Mouse (Mus musculus) forebrain, embryonic 15.5 days (tissue): ENCODE results near the gene Tdrd9. TPM values are rescaled to one million over a fixed set of nuclear protein-coding genes. Genes with fewer than 3 reads are reported as not detected.

Experiments
- ATAC-seq: fragments of 200-750 bp; cut with Nextera tagmentation; replicated peaks from 2 replicates; pipeline ENCODE4 v1.8.0; 2017; ENCODE audit warnings: mild to moderate bottlenecking, moderate TSS enrichment, moderate library complexity
- H3K27ac ChIP-seq: fragments of 300-500 bp; sonication (generic); replicated peaks from 2 replicates; pipeline ENCODE4 v1.5.1; 2015; ENCODE audit warnings: mild to moderate bottlenecking, inconsistent platforms
- H3K27me3 ChIP-seq: fragments of 300-500 bp; sonication (generic); 2 replicates; pipeline ENCODE4 v1.6.1; 2015; ENCODE audit warnings: inconsistent platforms
- H3K36me3 ChIP-seq: fragments of 300-500 bp; sonication (generic); 2 replicates; pipeline ENCODE4 v1.6.1; 2015; ENCODE audit warnings: mild to moderate bottlenecking, inconsistent platforms
- H3K4me1 ChIP-seq: fragments of 300-500 bp; sonication (generic); 2 replicates; pipeline ENCODE4 v1.6.1; 2015; ENCODE audit warnings: inconsistent platforms
- H3K4me2 ChIP-seq: fragments of 300-500 bp; sonication (generic); replicated peaks from 2 replicates; pipeline ENCODE4 v1.6.1; 2015; ENCODE audit warnings: mild to moderate bottlenecking, inconsistent platforms
- H3K4me3 ChIP-seq: fragments of 300-500 bp; sonication (generic); 2 replicates; pipeline ENCODE4 v1.5.1; 2015; ENCODE audit warnings: mild to moderate bottlenecking, inconsistent platforms
- H3K9ac ChIP-seq: fragments of 300-500 bp; sonication (generic); replicated peaks from 2 replicates; pipeline ENCODE4 v1.6.1; 2015; ENCODE audit warnings: mild to moderate bottlenecking, inconsistent platforms
- H3K9me3 ChIP-seq: fragments of 300-500 bp; sonication (generic); 2 replicates; pipeline ENCODE4 v1.6.1; 2016; ENCODE audit warnings: inconsistent platforms
- WGBS: fragments of 180-500 bp; shearing (Covaris S2); methylation state at CpG from one replicate; pipeline ENCODE4 v1.1.7; 2015; ENCODE audit warnings: mixed read lengths; 5-methylcytosine and 5-hydroxymethylcytosine counted together
- polyA plus RNA-seq: library from polyadenylated mRNA; unstranded; fragments of >200 nt; fragmentation: Nextera tagmentation; extraction: Ambion mirVana; gene quantifications from 2 replicates; pipeline ENCODE4 v1.2.1, GENCODE M21; 2015

The Tdrd9 gene
- polyA plus RNA-seq, 1 experiment from 2014 or later: 0.34 TPM

- Histone ChIP-seq H3K9me3 (no peaks in the 10 kb centered on the region), H3K27ac (no peak overlapping the region), H3K4me1 (no peaks in the 10 kb centered on the region), H3K4me3 (no peak overlapping the region), H3K36me3 (no peaks in the 10 kb centered on the region), H3K4me2 (no peak overlapping the region), H3K27me3 (no peaks in the 10 kb centered on the region), H3K9ac (no peak overlapping the region)
- no peak for ATAC-seq
- 89% methylated on average over 10 of the region's 10 CpGs for WGBS
Observed at GRCm38 (mm10) chr12:112039169-112039568, 67.8 kb downstream of the Tdrd9 start.

GRCm38 (mm10) chr12:112042681-112043080 lies 71.3 kb downstream of the Tdrd9 start:
- Histone ChIP-seq H3K36me3 (no peaks in the 10 kb centered on the region), H3K27ac (no peak overlapping the region), H3K27me3 (no peaks in the 10 kb centered on the region), H3K9me3 (no peaks in the 10 kb centered on the region), H3K4me3 (no peak overlapping the region), H3K4me2 (no peak overlapping the region), H3K4me1 (no peaks in the 10 kb centered on the region), H3K9ac (no peak overlapping the region)
- no peak for ATAC-seq
- whole genome bisulfite sequencing: 90% methylated on average over 14 of the region's 14 CpGs

- WGBS: 8% methylated on average over 6 of the region's 6 CpGs
- Histone ChIP-seq H3K9me3 (no peaks in the 10 kb centered on the region), H3K9ac (no peak overlapping the region), H3K4me2 (no peak overlapping the region), H3K4me3 (no peak overlapping the region), H3K36me3 (no peaks in the 10 kb centered on the region), H3K27me3 (no peaks in the 10 kb centered on the region), H3K4me1 (no peaks in the 10 kb centered on the region), H3K27ac (no peak overlapping the region)
- peak; percentile 55; the same call in 1 of the 2 replicates for ATAC-seq
Observed at GRCm38 (mm10) chr12:112077651-112078050, 106.3 kb downstream of the Tdrd9 start.

- Histone ChIP-seq H3K4me3 (no peak overlapping the region), H3K9me3 (no peaks in the 10 kb centered on the region), H3K9ac (no peak overlapping the region), H3K27me3 (no peaks in the 10 kb centered on the region), H3K4me2 (no peak overlapping the region), H3K4me1 (no peaks in the 10 kb centered on the region), H3K27ac (no peak overlapping the region), H3K36me3 (no peaks in the 10 kb centered on the region)
- ATAC-seq: no peak
- WGBS: 76% methylated on average over 8 of the region's 8 CpGs
Observed at GRCm38 (mm10) chr12:112079911-112080310, 108.6 kb downstream of the Tdrd9 start.

GRCm38 (mm10) chr12:112080911-112081310 lies 109.6 kb downstream of the Tdrd9 start:
- Histone ChIP-seq H3K9me3 (no peaks in the 10 kb centered on the region), H3K9ac (no peak overlapping the region), H3K4me2 (no peak overlapping the region), H3K27ac (no peak overlapping the region), H3K4me3 (no peak overlapping the region), H3K4me1 (no peaks in the 10 kb centered on the region), H3K27me3 (no peaks in the 10 kb centered on the region), H3K36me3 (no peaks in the 10 kb centered on the region)
- ATAC-seq: no peak
- WGBS: 93% methylated on average over 4 of the region's 4 CpGs

- 56% methylated on average over 1 of the region's 1 CpGs for WGBS
Observed at GRCm38 (mm10) chr12:112082241-112082640, 110.9 kb downstream of the Tdrd9 start.

GRCm38 (mm10) chr12:112086250-112086649 lies 114.9 kb downstream of the Tdrd9 start:
- H3K27ac ChIP-seq: no peak overlapping the region

More at GRCm38 (mm10) chr12:112082241-112082640, 110.9 kb downstream of the Tdrd9 start:
- no peak overlapping the region for H3K27ac ChIP-seq
- no peak overlapping the region for H3K9ac ChIP-seq
- no peaks in the 10 kb centered on the region for H3K36me3 ChIP-seq
- H3K4me1 ChIP-seq: peaks cover 10% of the 10 kb centered on the region
- no peak overlapping the region for H3K4me2 ChIP-seq
- H3K27me3 ChIP-seq: no peaks in the 10 kb centered on the region
- H3K9me3 ChIP-seq: no peaks in the 10 kb centered on the region
- ATAC-seq: no peak
- H3K4me3 ChIP-seq: no peak overlapping the region

GRCm38 (mm10) chr12:112086726-112087125 lies 115.4 kb downstream of the Tdrd9 start:
- H3K27ac ChIP-seq: no peak overlapping the region
- H3K27me3 ChIP-seq: 0 out of 2 replicates have a peak, but pooled peaks cover 4% of the 10 kb centered on the region
- no peak overlapping the region for H3K9ac ChIP-seq
- no peak overlapping the region for H3K4me3 ChIP-seq
- H3K36me3 ChIP-seq: no peaks in the 10 kb centered on the region
- no peak for ATAC-seq
- 63% methylated on average over 6 of the region's 6 CpGs for WGBS
- H3K4me1 ChIP-seq: peaks cover 12% of the 10 kb centered on the region
- no peaks in the 10 kb centered on the region for H3K9me3 ChIP-seq
- H3K4me2 ChIP-seq: no peak overlapping the region

More at GRCm38 (mm10) chr12:112086250-112086649, 114.9 kb downstream of the Tdrd9 start:
- Histone ChIP-seq H3K9me3 (no peaks in the 10 kb centered on the region), H3K27me3 (0 out of 2 replicates have a peak, but pooled peaks cover under 1% of the 10 kb centered on the region), H3K4me2 (no peak overlapping the region), H3K36me3 (no peaks in the 10 kb centered on the region), H3K4me3 (no peak overlapping the region), H3K4me1 (peaks cover 12% of the 10 kb centered on the region), H3K9ac (no peak overlapping the region)
- 70% methylated on average over 3 of the region's 3 CpGs for WGBS
- no peak for ATAC-seq

- no peak overlapping the region for H3K4me2 ChIP-seq
- no peak overlapping the region for H3K9ac ChIP-seq
- H3K36me3 ChIP-seq: no peaks in the 10 kb centered on the region
- WGBS: 78% methylated on average over 12 of the region's 12 CpGs
- H3K4me1 ChIP-seq: peaks cover 12% of the 10 kb centered on the region
- 0 out of 2 replicates have a peak, but pooled peaks cover 4% of the 10 kb centered on the region for H3K27me3 ChIP-seq
- H3K27ac ChIP-seq: no peak overlapping the region
- H3K4me3 ChIP-seq: no peak overlapping the region
- ATAC-seq: no peak
- no peaks in the 10 kb centered on the region for H3K9me3 ChIP-seq
Observed at GRCm38 (mm10) chr12:112088609-112089324, 117.4 kb downstream of the Tdrd9 start.

GRCm38 (mm10) chr12:112091054-112091453 lies 119.7 kb downstream of the Tdrd9 start:
- H3K27ac ChIP-seq: no peak overlapping the region
- WGBS: 5% methylated on average over 12 of the region's 12 CpGs
- no peak for ATAC-seq
- 0 out of 2 replicates have a peak, but pooled peaks cover 4% of the 10 kb centered on the region for H3K27me3 ChIP-seq
- H3K4me1 ChIP-seq: peaks cover 11% of the 10 kb centered on the region
- H3K9me3 ChIP-seq: no peaks in the 10 kb centered on the region
- H3K4me3 ChIP-seq: no peak overlapping the region
- H3K36me3 ChIP-seq: no peaks in the 10 kb centered on the region
- H3K9ac ChIP-seq: no peak overlapping the region
- H3K4me2 ChIP-seq: 0 out of 2 replicates have a peak overlapping the region, but pooled peaks have one; percentile 22

GRCm38 (mm10) chr12:112094261-112094880 lies 123.0 kb downstream of the Tdrd9 start:
- 85% methylated on average over 8 of the region's 8 CpGs for WGBS
- H3K4me1 ChIP-seq: 0 out of 2 replicates have a peak, but pooled peaks cover 2% of the 10 kb centered on the region

GRCm38 (mm10) chr12:112096051-112096732 lies 124.8 kb downstream of the Tdrd9 start:
- Histone ChIP-seq H3K9ac (no peak overlapping the region), H3K4me1 (no peaks in the 10 kb centered on the region), H3K36me3 (no peaks in the 10 kb centered on the region), H3K4me2 (no peak overlapping the region), H3K4me3 (no peak overlapping the region), H3K27me3 (0 out of 2 replicates have a peak, but pooled peaks cover 4% of the 10 kb centered on the region), H3K9me3 (no peaks in the 10 kb centered on the region), H3K27ac (no peak overlapping the region)
- WGBS: 76% methylated on average over 13 of the region's 13 CpGs
- ATAC-seq: no peak

More at GRCm38 (mm10) chr12:112094261-112094880, 123.0 kb downstream of the Tdrd9 start:
- Histone ChIP-seq H3K36me3 (no peaks in the 10 kb centered on the region), H3K4me2 (no peak overlapping the region), H3K9me3 (no peaks in the 10 kb centered on the region), H3K27me3 (0 out of 2 replicates have a peak, but pooled peaks cover 4% of the 10 kb centered on the region), H3K4me3 (no peak overlapping the region), H3K27ac (no peak overlapping the region), H3K9ac (no peak overlapping the region)
- ATAC-seq: no peak
